Mouse (Mus musculus): Measurements from ENCODE around the gene Pstpip1. TPM values are rescaled to one million over a fixed set of nuclear protein-coding genes. Genes with fewer than 3 reads are reported as not detected.
A peak's percentile ranks its signal among the peaks of the same experiment; 100 is the strongest.

Pstpip1 gene
- total RNA-seq, 2 experiments from 2014 or later = 2.0 to 2.3 TPM

GRCm38 (mm10) chr9:56135590-56136197 lies 45.9 kb downstream of the Pstpip1 start:
- no peak for DNase-seq (ENCODE audit: low spot score in 2 of 2)
- intact Hi-C loops (cut with DNase I) = no loop called here

GRCm38 (mm10) chr9:56141776-56142175 lies 52.0 kb downstream of the Pstpip1 start:
- intact Hi-C loops (cut with DNase I) = no loop called here
- DNase-seq (ENCODE audit: low spot score in 2 of 2) = no peak

- no peak for DNase-seq (ENCODE audit: low spot score in 2 of 2)
- intact Hi-C loops (cut with DNase I) = no loop called here
Observed at GRCm38 (mm10) chr9:56144366-56145003, 54.7 kb downstream of the Pstpip1 start.

GRCm38 (mm10) chr9:56146326-56146923 lies 56.7 kb downstream of the Pstpip1 start:
- intact Hi-C loops (cut with DNase I) = no loop called here
- no peak for DNase-seq (ENCODE audit: low spot score in 2 of 2)

GRCm38 (mm10) chr9:56151745-56152481 lies 62.2 kb downstream of the Pstpip1 start:
- intact Hi-C loops (cut with DNase I) = no loop called here
- DNase-seq (ENCODE audit: low spot score in 2 of 2) = peak; percentile 41 to 68

GRCm38 (mm10) chr9:56152482-56153007 lies 62.8 kb downstream of the Pstpip1 start:
- no peak for DNase-seq (ENCODE audit: low spot score in 2 of 2)
- intact Hi-C loops (cut with DNase I) = no loop called here

GRCm38 (mm10) chr9:56154572-56154971 lies 64.8 kb downstream of the Pstpip1 start:
- intact Hi-C loops (cut with DNase I) = no loop called here
- no peak for DNase-seq (ENCODE audit: low spot score in 2 of 2)

- intact Hi-C loops (cut with DNase I) = no loop called here
- no peak for DNase-seq (ENCODE audit: low spot score in 2 of 2)
Observed at GRCm38 (mm10) chr9:56158077-56158476, 68.3 kb downstream of the Pstpip1 start.

GRCm38 (mm10) chr9:56159456-56159855 lies 69.7 kb downstream of the Pstpip1 start:
- no peak for DNase-seq (ENCODE audit: low spot score in 2 of 2)
- intact Hi-C loops (cut with DNase I) = no loop called here

GRCm38 (mm10) chr9:56160341-56161141 lies 70.8 kb downstream of the Pstpip1 start:
- DNase-seq (ENCODE audit: low spot score in 2 of 2) = peak; percentile 94 to 95
- intact Hi-C loops (cut with DNase I) = no loop called here

- no peak for DNase-seq (ENCODE audit: low spot score in 2 of 2)
- intact Hi-C loops (cut with DNase I) = no loop called here
Observed at GRCm38 (mm10) chr9:56165377-56165776, 75.6 kb downstream of the Pstpip1 start, which contains the start of gene Tspan3. Tspan3 (minus strand) TSS chr9:56165477.

GRCm38 (mm10) chr9:56166161-56166560 lies 76.4 kb downstream of the Pstpip1 start:
- intact Hi-C loops (cut with DNase I) = no loop called here
- DNase-seq (ENCODE audit: low spot score in 2 of 2) = no peak

- no peak for DNase-seq (ENCODE audit: low spot score in 2 of 2)
- intact Hi-C loops (cut with DNase I) = no loop called here
Observed at GRCm38 (mm10) chr9:56167690-56168089, 77.9 kb downstream of the Pstpip1 start.

GRCm38 (mm10) chr9:56175316-56175715 lies 85.6 kb downstream of the Pstpip1 start:
- intact Hi-C loops (cut with DNase I) = no loop called here
- DNase-seq (ENCODE audit: low spot score in 2 of 2) = no peak

GRCm38 (mm10) chr9:56177354-56177753 lies 87.6 kb downstream of the Pstpip1 start:
- no peak for DNase-seq (ENCODE audit: low spot score in 2 of 2)
- intact Hi-C loops (cut with DNase I) = no loop called here

Data from left cerebral cortex, postnatal 14 days (tissue).